Mouse (Mus musculus): ENCODE results near the gene Usp30.

DNA sequence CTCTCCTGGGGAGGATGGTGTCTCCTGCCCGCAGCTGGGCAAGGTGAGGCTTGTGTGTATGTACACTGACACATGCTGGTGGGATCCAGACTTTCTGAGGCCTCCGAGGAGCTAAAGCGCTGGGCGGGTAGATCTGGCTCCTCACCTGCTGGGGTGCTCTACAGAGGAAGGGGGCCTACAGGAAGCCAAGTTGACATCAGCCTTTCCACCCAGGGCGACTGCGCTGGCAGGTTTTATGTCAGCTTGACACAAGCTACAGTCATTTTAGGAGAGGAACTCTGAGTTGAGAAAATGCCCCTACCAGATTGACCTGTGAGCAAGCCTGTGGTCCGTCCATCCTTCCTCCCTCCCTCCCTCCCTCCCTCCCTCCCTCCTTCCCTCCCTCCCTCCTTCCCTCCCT lies 3.6 kb upstream of the Usp30 start:
- TF ChIP-seq POLR2A (IDR thresholded peaks at IDR 0.05; ENCODE audit: extremely low read depth, insufficient read depth, low read length) = no peak
- no peak for TF ChIP-seq CTCF (IDR thresholded peaks at IDR 0.05; ENCODE audit: low read depth, low read length)
